30 mouse cellular contexts compared by ENCODE assay signal in the genomic region with DNA sequence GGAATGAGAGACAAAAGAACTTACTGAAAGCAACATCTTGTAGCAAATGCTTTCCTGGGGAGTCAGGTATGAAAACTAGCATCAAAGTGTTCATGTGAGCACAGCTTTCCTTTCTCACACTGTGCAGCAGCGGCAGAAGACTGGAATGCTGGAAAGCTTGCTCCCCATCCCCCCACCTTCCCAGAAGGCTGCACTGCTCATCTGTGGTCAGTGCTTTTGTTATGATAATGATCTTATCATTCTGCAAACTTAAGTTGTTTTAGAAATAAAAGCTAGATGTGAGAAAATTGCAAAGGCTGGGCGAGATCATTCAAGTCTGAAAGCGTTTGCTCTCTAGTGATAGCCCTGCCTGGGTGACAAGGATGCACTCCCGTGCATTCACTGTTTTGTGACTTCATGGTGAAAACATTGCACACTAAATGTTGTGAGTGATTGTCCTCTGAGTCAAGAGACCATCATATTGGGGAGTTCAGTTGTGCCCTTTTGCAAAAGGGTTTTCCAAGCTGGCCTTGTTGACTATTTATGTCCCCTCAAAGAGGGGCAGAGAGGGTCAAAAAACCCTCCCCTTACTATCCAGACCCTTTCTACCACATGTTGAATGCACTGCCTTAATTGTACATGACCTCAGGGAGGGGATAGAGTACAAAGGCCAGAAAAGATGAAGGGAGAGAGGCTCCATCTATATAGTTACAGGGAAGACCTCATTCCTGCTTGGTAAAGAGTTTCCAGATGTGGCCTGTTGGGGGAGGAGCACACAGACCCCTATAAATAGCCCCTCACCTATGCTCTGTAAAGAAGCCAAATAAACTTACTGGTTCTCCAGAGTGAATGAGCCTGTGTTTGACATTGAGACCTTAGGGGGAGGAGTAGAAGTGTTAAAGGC.
DNase-seq lines count a peak whose midpoint lies in the region; ATAC-seq and TF ChIP-seq lines count a peak whose summit lies in the region.
"Had no signal": no experiment of that assay in that cellular context is flagged by ENCODE, and none has a peak within 500 bp of the region (broad histone marks: within the 10 kb centered on the region; RNA-seq: fewer than 3 reads in every experiment).

No protein-coding gene starts in this region.

- TF ChIP-seq CTCF in hindbrain, postnatal 0 days (IDR thresholded peaks at IDR 0.05; ENCODE audit: low read depth) = no peak
- TF ChIP-seq CTCF in brain, embryonic 14.5 days (IDR thresholded peaks at IDR 0.05; ENCODE audit: borderline replicate concordance, extremely low read depth, insufficient read depth, insufficient read length) = no peak
- TF ChIP-seq CTCF in layer of hippocampus, adult 2 months (conservative IDR thresholded peaks at IDR 0.05) = no peak

- no peak for TF ChIP-seq POLR2A in brain, embryonic 14.5 days (IDR thresholded peaks at IDR 0.05; ENCODE audit: borderline replicate concordance, extremely low read depth, insufficient read depth, insufficient read length, poor library complexity, severe bottlenecking)

- no peaks in the 10 kb centered on the region for H3K9me3 ChIP-seq in hindbrain, embryonic 11.5 days (ENCODE audit: control insufficient read depth, low read length)
- H3K9me3 ChIP-seq in hindbrain, postnatal 0 days (ENCODE audit: low read length) = no peaks in the 10 kb centered on the region
- H3K9me3 ChIP-seq in limb, embryonic 10.5 days (replicated peaks) = no peaks in the 10 kb centered on the region
- H3K9me3 ChIP-seq: forebrain, embryonic 13.5 days; heart, embryonic 13.5 days; liver, embryonic 13.5 days; neural tube, embryonic 13.5 days; stomach, embryonic 15.5 days had no signal

- ATAC-seq in hindbrain, embryonic 11.5 days (ENCODE audit: low FRiP score) = peak; percentile 70
- no peak for ATAC-seq in hindbrain, postnatal 0 days
- ATAC-seq: forebrain, embryonic 13.5 days; intestine, embryonic 16.5 days had no signal

- DNase-seq in hindbrain, embryonic 11.5 days (ENCODE audit: low spot score) = peak; percentile 35
- no peak for DNase-seq in hindbrain, postnatal 0 days (ENCODE audit: low spot score)
- DNase-seq in brain, embryonic 14.5 days (ENCODE audit: low read depth) = peak; percentile 17
- peak; percentile 45 for DNase-seq in embryo, embryonic 11 days
- peak; percentile 33 for DNase-seq in limb, embryonic 10.5 days (ENCODE audit: low spot score)
- no peak for DNase-seq in ovary, postnatal 36 days (ENCODE audit: low spot score)
- DNase-seq in layer of hippocampus, adult 2 months (ENCODE audit: low spot score in 2 of 2) = no peak
- DNase-seq: adrenal gland, adult 2 months; B cell, adult 2 months; cerebellum, adult 11-12 months; cerebellum, postnatal 14 days; gastrocnemius, postnatal 25 days; heart, adult 2 months; kidney, adult 9 months; kidney, postnatal 14 days; layer of hippocampus, postnatal 36 days; liver, embryonic 13.5 days; lung, embryonic 14.5 days; lung, postnatal 36 days; thymus, postnatal 36 days had no signal

- WGBS in hindbrain, embryonic 11.5 days = 33% methylated on average over 4 of the region's 4 CpGs
- 30% methylated on average over 4 of the region's 4 CpGs for WGBS in hindbrain, postnatal 0 days
- WGBS in limb, embryonic 10.5 days = 53% methylated on average over 4 of the region's 4 CpGs

- H3K9ac ChIP-seq in hindbrain, embryonic 11.5 days (ENCODE audit: low read depth, low read length) = no peak overlapping the region
- H3K9ac ChIP-seq in hindbrain, postnatal 0 days (replicated peaks; ENCODE audit: low read length) = no peak overlapping the region
- H3K9ac ChIP-seq: forebrain, embryonic 13.5 days; heart, embryonic 13.5 days; hindbrain, embryonic 14.5 days; liver, embryonic 13.5 days; lung, embryonic 14.5 days; neural tube, embryonic 13.5 days; stomach, embryonic 15.5 days had no signal

- no peak overlapping the region for H3K27ac ChIP-seq in hindbrain, embryonic 11.5 days (ENCODE audit: low read depth, low read length)
- no peak overlapping the region for H3K27ac ChIP-seq in hindbrain, postnatal 0 days
- H3K27ac ChIP-seq in limb, embryonic 10.5 days = no peak overlapping the region
- no peak overlapping the region for H3K27ac ChIP-seq in layer of hippocampus, adult 2 months
- H3K27ac ChIP-seq: forebrain, embryonic 13.5 days; heart, adult 2 months; heart, embryonic 13.5 days; hindbrain, embryonic 14.5 days; liver, embryonic 13.5 days; neural tube, embryonic 13.5 days; stomach, embryonic 15.5 days had no signal

- H3K36me3 ChIP-seq in hindbrain, embryonic 11.5 days (ENCODE audit: control insufficient read depth, insufficient read depth, low read length) = no peaks in the 10 kb centered on the region
- H3K36me3 ChIP-seq in hindbrain, postnatal 0 days (ENCODE audit: insufficient read depth, low read length) = no peaks in the 10 kb centered on the region
- no peaks in the 10 kb centered on the region for H3K36me3 ChIP-seq in limb, embryonic 10.5 days
- H3K36me3 ChIP-seq: G1E; heart, embryonic 13.5 days; liver, embryonic 13.5 days; neural tube, embryonic 13.5 days; stomach, embryonic 15.5 days had no signal

- no peaks in the 10 kb centered on the region for H3K27me3 ChIP-seq in hindbrain, embryonic 11.5 days (ENCODE audit: control insufficient read depth, insufficient read depth, low read length)
- no peaks in the 10 kb centered on the region for H3K27me3 ChIP-seq in hindbrain, postnatal 0 days (ENCODE audit: insufficient read depth, low read length)
- H3K27me3 ChIP-seq in limb, embryonic 10.5 days (ENCODE audit: low read depth, poor library complexity, severe bottlenecking) = no peaks in the 10 kb centered on the region
- H3K27me3 ChIP-seq: CH12.LX; forebrain, embryonic 13.5 days; heart, embryonic 13.5 days; liver, embryonic 13.5 days; megakaryocyte, embryonic 14.5 days; neural tube, embryonic 13.5 days; stomach, embryonic 15.5 days had no signal

- no peaks in the 10 kb centered on the region for H3K4me1 ChIP-seq in hindbrain, embryonic 11.5 days (replicated peaks; ENCODE audit: control insufficient read depth, insufficient read depth, low read length)
- H3K4me1 ChIP-seq in hindbrain, postnatal 0 days (ENCODE audit: insufficient read depth, low read length) = no peaks in the 10 kb centered on the region
- peaks cover 16% of the 10 kb centered on the region for H3K4me1 ChIP-seq in limb, embryonic 10.5 days
- H3K4me1 ChIP-seq: heart, embryonic 13.5 days; liver, embryonic 13.5 days; megakaryocyte, embryonic 14.5 days; stomach, embryonic 15.5 days had no signal

- no peak overlapping the region for H3K4me3 ChIP-seq in hindbrain, embryonic 11.5 days (ENCODE audit: low read depth, low read length)
- no peak overlapping the region for H3K4me3 ChIP-seq in hindbrain, postnatal 0 days (ENCODE audit: low read length)
- no peak overlapping the region for H3K4me3 ChIP-seq in limb, embryonic 10.5 days
- H3K4me3 ChIP-seq in layer of hippocampus, adult 2 months = no peak overlapping the region
- H3K4me3 ChIP-seq: forebrain, embryonic 13.5 days; heart, adult 2 months; heart, embryonic 13.5 days; liver, embryonic 13.5 days; megakaryocyte, embryonic 14.5 days; myocyte; neural tube, embryonic 13.5 days; stomach, embryonic 15.5 days had no signal

- no peak overlapping the region for H3K4me2 ChIP-seq in hindbrain, embryonic 11.5 days (replicated peaks; ENCODE audit: low read depth, low read length)
- no peak overlapping the region for H3K4me2 ChIP-seq in hindbrain, postnatal 0 days (ENCODE audit: low read depth, low read length)
- H3K4me2 ChIP-seq: forebrain, embryonic 13.5 days; heart, embryonic 13.5 days; hindbrain, embryonic 14.5 days; liver, embryonic 13.5 days; lung, embryonic 14.5 days; neural tube, embryonic 13.5 days; stomach, embryonic 15.5 days had no signal

Comparison
In these comparisons a context has a peak if more than half of its experiments do, and no peak if none do; other contexts are left out.
1. DNase-seq: peak in hindbrain, embryonic 11.5 days (single experiment), brain, embryonic 14.5 days (single experiment), embryo, embryonic 11 days (single experiment) and limb, embryonic 10.5 days (single experiment); none in hindbrain, postnatal 0 days (single experiment), ovary, postnatal 36 days (single experiment) and layer of hippocampus, adult 2 months (0 of 2).